Mouse (Mus musculus) heart, postnatal 25 days (tissue): ENCODE measurements at regions not wholly inside any gene's neighbourhood (a gene's known extent, or its start where the extent isn't known, plus 50 kb on each side); places are given as distances from the start of the nearest gene placed in this dataset.

Source experiments
- DNase-seq: peaks from one replicate; pipeline ENCODE4 v3.0.0; 2022; ENCODE audit warnings: low spot score
- intact Hi-C: fragments of 180-260 bp; cut with DNase I; formaldehyde crosslinking; loops from one replicate; pipeline ENCODE4 v1.15.1; 2025

DNA sequence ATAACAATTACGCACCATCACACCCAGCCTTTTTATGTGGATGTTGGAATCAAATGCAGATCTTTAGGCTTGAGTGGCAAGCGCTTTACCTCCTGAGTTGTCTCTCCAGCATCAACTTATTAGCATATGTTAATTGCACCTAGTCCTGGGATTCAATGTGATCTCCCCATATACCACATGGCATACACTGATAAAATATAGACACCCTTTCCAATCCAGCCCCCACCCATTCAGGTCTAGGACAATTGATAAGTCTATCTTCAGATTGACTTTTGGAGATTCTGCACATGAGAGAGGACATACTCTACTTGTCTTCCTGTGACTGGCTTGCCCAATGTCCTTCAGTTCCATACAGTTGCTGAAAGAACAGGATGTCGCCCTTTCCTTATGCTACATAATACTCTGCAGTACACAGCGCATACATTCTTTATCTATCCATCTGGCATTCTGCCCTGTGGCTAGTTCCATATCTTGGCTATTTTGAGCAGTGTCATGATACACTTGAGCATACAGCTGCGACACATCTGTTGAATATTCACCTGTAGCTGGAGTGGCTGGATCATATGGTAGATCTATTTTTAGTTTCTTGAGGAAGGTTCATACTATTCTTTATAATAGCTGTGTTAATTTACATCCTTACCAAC is 120.3 kb downstream of the Gsdmc2 start:
- DNase-seq, result no peak
- intact Hi-C loops, result no loop called here

DNA sequence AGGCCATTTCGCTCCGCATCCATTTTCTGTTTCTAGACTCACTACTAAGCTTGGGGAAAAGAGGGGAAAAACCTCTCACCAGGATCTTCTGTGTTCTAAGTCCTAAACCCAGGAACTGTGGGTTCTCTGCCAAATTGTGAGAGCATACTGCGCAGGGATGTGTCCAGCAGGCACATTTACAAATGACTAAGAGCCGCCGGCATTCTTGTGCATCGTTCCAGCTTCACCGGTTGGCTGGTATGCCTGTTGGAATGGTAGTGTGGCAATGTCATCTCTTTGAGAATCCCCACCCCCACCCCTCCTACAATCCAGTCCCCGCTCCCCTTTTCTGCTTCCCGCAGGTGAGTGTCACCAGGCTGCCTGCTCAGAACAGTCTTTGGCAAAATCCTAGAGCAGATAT is 122.0 kb downstream of the Gsdmc2 start:
- intact Hi-C loops, result no loop called here
- DNase-seq, result no peak

- intact Hi-C loops, result no loop called here
- DNase-seq, result no peak
Observed at GRCm38 (mm10) chr15:63721669-63722357, 123.2 kb downstream of the Gsdmc2 start.

DNA sequence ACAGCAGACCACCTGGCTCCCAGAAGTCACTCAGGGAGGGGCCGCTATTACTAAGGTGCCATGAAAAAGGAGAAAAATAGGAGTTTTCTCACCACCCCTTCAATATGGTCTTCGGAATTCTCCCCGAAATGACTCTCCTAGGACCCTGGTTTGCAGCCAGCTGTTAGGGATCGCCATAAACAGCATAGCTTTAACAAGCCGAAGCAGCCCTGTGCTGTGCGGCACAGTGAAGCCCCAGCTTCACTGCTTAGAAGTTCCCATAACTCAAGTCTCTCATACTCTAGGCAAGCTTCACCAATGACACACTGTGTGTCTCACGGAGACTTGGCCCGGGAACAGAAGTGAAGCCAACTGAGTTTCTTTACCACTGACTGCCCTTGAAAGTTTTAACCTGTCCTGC is 127.2 kb downstream of the Gsdmc2 start:
- intact Hi-C loops, result no loop called here

DNA sequence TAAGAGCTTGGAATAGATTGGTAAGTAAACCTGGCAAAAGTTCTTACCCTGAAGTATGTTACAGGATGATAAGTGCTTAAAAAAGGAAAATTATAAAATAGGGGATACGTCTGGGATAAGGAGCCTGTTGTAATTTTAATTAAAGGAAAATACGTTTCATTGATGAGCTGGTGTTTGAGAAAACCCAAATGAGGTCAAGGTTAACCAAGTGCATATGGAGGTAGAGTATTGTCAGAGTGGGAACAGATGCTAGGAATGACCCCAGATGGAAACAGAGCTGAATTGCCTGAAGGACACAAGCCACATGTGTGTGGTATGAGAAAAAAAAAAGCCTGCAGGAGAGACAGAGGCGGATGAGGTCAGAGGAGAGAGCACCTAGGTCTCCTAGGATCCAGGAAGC is 131.3 kb downstream of the Gsdmc2 start:
- DNase-seq, result no peak
- intact Hi-C loops, result no loop called here

More for the DNA sequence above, 127.2 kb downstream of the Gsdmc2 start:
- DNase-seq, result no peak

- no peak for DNase-seq
- intact Hi-C loops, result no loop called here
Observed at GRCm38 (mm10) chr15:63710381-63710780, 134.6 kb downstream of the Gsdmc2 start.

- intact Hi-C loops, result no loop called here
- DNase-seq, result no peak
Observed at GRCm38 (mm10) chr15:63709270-63709933, 135.6 kb downstream of the Gsdmc2 start.

GRCm38 (mm10) chr15:63704636-63705035 is 140.3 kb downstream of the Gsdmc2 start:
- intact Hi-C loops, result no loop called here
- DNase-seq, result no peak

- DNase-seq, result no peak
- intact Hi-C loops, result no loop called here
Observed at GRCm38 (mm10) chr15:63697831-63698230, 147.1 kb downstream of the Gsdmc2 start.

DNA sequence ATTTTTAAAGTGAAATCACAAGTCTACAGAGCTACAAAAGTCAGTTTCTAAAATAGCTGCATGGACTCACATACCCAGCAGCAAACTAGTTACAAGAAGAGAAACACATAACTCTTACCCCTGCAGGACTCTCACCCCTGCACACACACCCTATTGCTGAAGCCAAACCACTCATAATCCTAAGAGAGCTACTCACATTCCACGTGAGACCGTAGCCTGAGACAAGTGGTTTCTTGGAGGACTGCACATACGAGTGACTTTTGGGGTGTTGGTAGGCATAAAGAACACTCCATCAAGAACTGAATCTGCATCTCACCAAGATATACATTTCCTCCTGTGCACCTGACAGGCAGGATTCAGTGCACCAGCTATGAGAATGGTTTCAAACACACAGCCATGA is 150.8 kb downstream of the Gsdmc2 start:
- no peak for DNase-seq
- intact Hi-C loops, result no loop called here

DNA sequence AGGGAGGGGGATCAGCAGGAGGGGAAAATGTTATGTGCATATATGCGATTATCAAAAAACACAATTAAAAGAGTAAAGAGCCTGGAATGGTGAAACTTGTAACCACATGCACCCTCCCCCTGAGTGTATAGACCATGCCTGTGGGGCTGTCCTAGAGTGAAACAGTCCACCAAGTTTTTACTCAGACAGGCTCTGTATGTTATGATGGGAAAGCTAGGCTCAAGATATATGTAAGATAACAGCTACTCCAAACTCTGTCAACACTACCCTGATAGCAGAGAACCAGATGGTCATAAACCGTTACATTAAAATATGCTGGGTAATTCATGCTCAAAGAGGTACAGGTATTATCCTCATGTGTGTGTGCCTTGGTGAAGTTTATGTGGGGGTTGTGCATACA is 151.4 kb downstream of the Gsdmc2 start:
- no peak for DNase-seq
- intact Hi-C loops, result no loop called here

DNA sequence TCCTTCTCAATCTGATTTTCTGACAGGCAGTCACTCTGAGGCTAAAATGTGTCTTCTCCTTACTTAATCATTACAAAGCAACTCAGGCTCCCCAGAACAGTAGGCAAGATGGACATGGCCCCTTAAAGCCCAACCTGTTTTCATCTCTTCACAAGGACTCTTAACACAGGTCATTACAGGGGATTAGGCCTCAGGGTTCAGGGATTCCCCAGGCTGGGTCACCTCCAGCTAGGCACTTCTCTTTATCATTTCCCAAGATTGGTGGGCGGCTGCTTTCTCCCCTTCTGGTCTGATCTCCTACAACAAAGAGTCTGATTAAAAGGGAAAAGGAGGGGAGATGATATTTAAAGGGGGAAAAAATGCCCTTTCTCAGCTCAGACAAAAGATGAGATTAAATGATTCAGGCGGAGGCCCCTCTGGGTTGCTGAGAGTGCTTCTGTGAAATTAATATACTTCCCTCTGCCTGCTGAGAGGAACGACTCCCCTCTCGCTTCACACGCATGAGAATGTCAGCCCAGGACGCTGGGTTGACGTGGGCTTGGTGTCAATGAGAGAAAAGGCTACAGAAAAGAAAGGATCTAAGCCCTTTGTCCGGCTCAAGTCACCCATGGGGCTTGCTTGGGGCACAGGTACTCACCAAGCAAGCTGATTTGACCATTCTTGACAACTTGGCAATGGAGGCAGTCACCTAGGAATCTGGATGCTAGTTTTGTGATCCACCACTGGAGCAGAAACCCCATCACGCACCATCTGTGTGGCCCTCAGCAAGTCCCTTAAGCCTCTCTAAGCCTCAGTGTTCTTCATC is 152.3 kb downstream of the Gsdmc2 start:
- intact Hi-C loops, result no loop called here
- no peak for DNase-seq

- DNase-seq, result no peak
- intact Hi-C loops, result no loop called here
Observed at GRCm38 (mm10) chr15:63689788-63690575, 155.0 kb downstream of the Gsdmc2 start.

GRCm38 (mm10) chr15:63687852-63688251 is 157.1 kb downstream of the Gsdmc2 start:
- intact Hi-C loops, result no loop called here
- DNase-seq, result no peak

DNA sequence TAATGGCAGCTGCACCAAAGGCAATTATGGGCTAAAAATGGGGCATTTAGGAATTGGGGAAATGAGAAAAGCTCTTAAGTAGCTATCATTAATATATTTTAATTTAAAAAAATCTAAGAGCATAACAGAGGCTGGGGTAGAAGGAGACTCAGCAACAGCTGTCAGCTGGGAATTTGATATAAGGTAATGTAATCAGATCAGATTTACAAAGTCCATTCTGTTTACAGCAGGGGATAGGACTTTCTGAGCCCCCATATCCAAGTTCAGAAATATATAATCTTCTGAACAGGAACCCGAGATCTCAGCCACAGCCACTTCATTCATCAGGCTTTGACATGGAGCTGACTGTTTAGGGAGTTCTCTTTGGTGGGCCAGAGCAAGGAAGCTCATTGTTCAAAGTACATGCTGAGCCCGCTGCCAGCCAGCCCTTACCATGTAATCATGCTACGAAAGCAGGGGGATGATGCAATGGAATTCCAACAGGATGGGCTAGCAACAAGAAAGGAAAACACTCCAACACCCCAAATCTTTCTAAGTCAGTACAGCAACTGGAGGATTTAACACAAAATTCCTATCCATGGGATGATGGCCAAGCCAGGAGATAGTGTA is 157.9 kb downstream of the Gsdmc2 start:
- no peak for DNase-seq
- intact Hi-C loops, result no loop called here

DNA sequence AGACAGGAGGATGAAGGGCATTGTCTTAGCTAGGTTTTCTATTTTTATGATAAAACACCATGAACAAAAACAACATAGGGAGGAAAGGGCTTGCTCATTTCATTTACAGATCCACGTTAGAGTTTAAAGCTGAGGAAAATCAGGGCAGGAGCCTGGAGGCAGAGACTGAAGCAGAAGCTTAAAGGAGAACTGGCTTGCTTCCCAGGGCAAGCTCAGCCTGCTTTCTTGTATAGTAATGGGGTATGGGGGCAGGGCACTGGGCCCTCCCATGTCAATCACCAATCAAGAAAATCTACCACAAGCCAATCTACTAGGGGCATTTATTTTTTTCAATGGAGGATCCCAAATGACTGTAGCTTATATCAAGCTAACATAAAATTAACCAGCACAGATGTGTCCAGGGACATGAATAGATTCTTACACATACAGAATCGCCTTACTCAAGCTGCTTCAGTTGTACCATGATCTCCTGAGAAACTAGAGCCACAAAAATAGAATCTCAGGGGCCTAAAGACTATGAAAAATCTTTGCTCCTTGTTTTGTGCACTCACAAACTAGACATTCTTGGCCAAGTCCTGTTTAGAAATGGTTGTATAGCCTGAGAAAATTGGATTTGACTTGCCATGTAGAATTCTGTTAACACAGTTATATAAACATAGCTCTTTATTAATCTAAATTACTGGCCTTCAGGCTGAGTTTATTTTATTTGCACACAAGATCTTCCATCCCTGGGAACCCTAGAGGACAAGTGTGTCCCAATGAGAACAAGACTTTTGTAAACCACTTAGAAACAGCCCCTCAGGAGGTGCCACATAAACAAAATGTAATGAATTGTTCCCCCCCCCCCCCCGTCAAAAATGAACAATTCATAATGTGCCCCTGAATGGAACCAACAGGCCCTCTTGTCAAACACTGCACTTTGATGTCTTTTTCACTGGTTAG is 164.7 kb downstream of the Gsdmc2 start:
- DNase-seq, result no peak
- intact Hi-C loops, result no loop called here

DNA sequence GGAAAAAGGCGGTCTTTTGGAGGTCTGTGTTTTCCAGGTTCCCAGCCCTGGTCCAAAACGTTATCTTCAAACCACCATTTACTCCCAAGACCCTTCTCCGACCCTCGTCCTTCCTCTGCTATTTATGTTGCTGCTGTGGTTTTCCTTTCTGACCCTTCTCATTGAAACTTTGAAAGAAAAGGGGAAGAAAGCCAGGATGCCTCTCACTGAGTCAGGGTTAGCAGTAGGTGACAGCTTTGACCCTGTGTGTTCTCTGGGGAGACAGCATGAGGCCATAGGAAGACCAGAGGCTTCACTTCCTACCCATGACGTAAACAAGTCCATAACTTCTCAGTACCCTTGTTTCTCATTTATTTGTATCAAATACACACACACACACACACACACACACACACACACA is 166.1 kb downstream of the Gsdmc2 start:
- DNase-seq, result no peak

DNA sequence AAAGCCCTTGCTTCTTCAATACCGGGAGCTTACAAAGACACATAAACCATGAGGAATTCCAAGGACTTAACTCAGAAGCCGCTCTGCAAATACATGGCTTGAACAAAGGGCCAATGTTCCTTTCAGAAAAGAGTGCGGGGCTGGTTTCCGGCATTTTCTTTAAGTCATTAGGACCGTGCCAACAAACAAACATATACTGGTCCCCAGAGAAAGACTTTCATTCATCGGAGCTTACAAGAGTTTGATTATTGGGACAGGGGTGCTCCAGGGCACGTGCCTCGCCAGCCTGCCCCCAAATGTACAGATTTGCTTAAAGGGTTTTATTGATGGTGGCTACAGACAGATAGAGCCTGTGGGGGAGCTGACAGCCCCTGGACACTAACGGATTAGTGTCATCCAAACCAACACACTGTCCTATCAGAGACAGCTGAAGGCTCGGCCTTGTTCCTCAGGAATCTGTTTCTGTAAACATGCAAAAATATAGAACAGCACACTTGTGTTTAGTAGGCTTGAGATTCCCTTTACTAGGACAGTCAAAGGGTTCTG is 169.4 kb downstream of the Gsdmc2 start:
- DNase-seq, result no peak
- intact Hi-C loops, result no loop called here

More for the DNA sequence above, 166.1 kb downstream of the Gsdmc2 start:
- intact Hi-C loops, result no loop called here
